Mouse (Mus musculus) testis, adult 2 months (tissue): ENCODE measurements around the gene Mogs. TPM values are rescaled to one million over a fixed set of nuclear protein-coding genes. Genes with fewer than 3 reads are reported as not detected.

ENCODE experiments used
- H3K27ac ChIP-seq: fragments of 200-500 bp; 2 replicates; pipeline ENCODE4 v1.5.1; 2012; ENCODE audit warnings: low read depth, low read length; ENCODE audit not compliant: control insufficient read depth, insufficient read depth
- H3K27me3 ChIP-seq: fragments of 200-500 bp; 2 replicates; pipeline ENCODE4 v1.6.1; 2012; ENCODE audit warnings: mild to moderate bottlenecking, low read length, moderate library complexity; ENCODE audit not compliant: control insufficient read depth, insufficient read depth
- H3K36me3 ChIP-seq: fragments of 200-500 bp; 2 replicates; pipeline ENCODE4 v1.6.1; 2012; ENCODE audit warnings: mild to moderate bottlenecking, low read length; ENCODE audit not compliant: control insufficient read depth, insufficient read depth
- H3K4me1 ChIP-seq: fragments of 200-500 bp; 2 replicates; pipeline ENCODE4 v1.6.1; 2012; ENCODE audit warnings: low read length; ENCODE audit not compliant: control insufficient read depth, insufficient read depth
- H3K4me3 ChIP-seq: fragments of 200-500 bp; 2 replicates; pipeline ENCODE4 v1.5.1; 2012; ENCODE audit warnings: low read depth, mild to moderate bottlenecking, low read length, moderate library complexity, mixed read lengths; ENCODE audit not compliant: control insufficient read depth
- CTCF ChIP-seq: fragments of 200-500 bp; IDR thresholded peaks from 2 replicates; pipeline ENCODE4 v1.5.1; 2012; ENCODE audit warnings: low read depth, mild to moderate bottlenecking, inconsistent platforms, low read length, moderate library complexity; ENCODE audit not compliant: control insufficient read depth, insufficient read depth, insufficient replicate concordance
- POLR2A ChIP-seq: fragments of 200-500 bp; IDR thresholded peaks from 2 replicates; pipeline ENCODE4 v1.6.1; 2012; ENCODE audit warnings: low read depth, mild to moderate bottlenecking, inconsistent platforms, low read length, moderate library complexity; ENCODE audit not compliant: control insufficient read depth
- polyA plus RNA-seq: library from polyadenylated mRNA; depleted of rRNA; stranded (reverse); fragments of >200 nt; gene quantifications from 2 replicates; pipeline ENCODE4 v1.2.3, GENCODE M21; 2012

Gene Mogs
- polyA plus RNA-seq, 1 experiment = 20.7 TPM

DNA sequence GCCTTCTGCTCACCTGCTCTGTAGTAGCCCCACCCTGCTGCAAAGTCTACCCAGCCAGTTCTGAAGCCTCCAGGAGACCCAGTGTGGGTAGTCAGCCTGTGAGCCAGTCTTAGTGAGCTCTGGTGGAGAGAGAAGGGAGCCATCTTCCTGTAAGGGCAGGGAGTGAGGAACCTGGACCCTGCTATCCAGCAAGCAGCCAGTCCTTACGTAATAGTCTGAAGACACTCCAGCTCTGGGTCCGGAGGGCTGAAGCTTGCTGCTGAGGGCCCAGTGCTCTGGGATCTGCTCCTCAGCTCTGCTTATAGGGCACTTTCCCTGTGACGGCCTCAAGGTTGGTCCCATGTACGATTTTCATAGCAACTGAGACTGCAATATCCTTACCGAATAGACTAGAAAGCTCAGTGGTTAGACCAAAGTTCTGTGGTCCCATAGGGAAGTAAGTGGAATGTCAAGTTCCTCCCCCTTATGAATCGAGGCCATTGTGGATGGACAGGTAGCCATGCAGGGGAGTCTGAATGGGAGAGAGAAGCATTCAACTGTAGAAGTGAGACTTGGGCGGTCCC lies 19.7 kb downstream of the Mogs start, which contains the start of gene Rtkn:
Rtkn (plus strand) TSS at position 513 of the 563 bp plus-strand sequence.
- Histone ChIP-seq H3K4me1 (peaks cover 29% of the 10 kb centered on the region), H3K4me3 (peak within 1 kb of the TSS; percentile 2), H3K36me3 (no peaks in the 10 kb centered on the region), H3K27me3 (no peaks in the 10 kb centered on the region), H3K27ac (peak within 1 kb of the TSS; percentile 69; the same call in 1 of the 2 replicates)
- no peak for TF ChIP-seq POLR2A
- no peak for TF ChIP-seq CTCF

GRCm38 (mm10) chr6:83135571-83136161 lies 20.4 kb downstream of the Mogs start:
- Histone ChIP-seq H3K4me3 (peak overlapping the region; percentile 2), H3K36me3 (no peaks in the 10 kb centered on the region), H3K27ac (no peak overlapping the region), H3K27me3 (no peaks in the 10 kb centered on the region), H3K4me1 (peaks cover 29% of the 10 kb centered on the region)
- no peak for TF ChIP-seq CTCF
- TF ChIP-seq POLR2A = no peak

- TF ChIP-seq POLR2A = no peak
- TF ChIP-seq CTCF = no peak
Observed at GRCm38 (mm10) chr6:83136291-83136880, 21.1 kb downstream of the Mogs start.

GRCm38 (mm10) chr6:83136881-83137575 lies 21.7 kb downstream of the Mogs start:
- Histone ChIP-seq H3K27me3 (no peaks in the 10 kb centered on the region), H3K36me3 (no peaks in the 10 kb centered on the region), H3K4me3 (peak overlapping the region; percentile 59), H3K4me1 (peaks cover 31% of the 10 kb centered on the region), H3K27ac (peak overlapping the region; percentile 69)
- TF ChIP-seq POLR2A (no peak), CTCF (no peak)

More at GRCm38 (mm10) chr6:83136291-83136880, 21.1 kb downstream of the Mogs start:
- Histone ChIP-seq H3K4me1 (peaks cover 29% of the 10 kb centered on the region), H3K27ac (peak overlapping the region; percentile 69), H3K36me3 (no peaks in the 10 kb centered on the region), H3K27me3 (no peaks in the 10 kb centered on the region), H3K4me3 (peak overlapping the region; percentile 59)

- Histone ChIP-seq H3K27ac (peak overlapping the region; percentile 69; the same call in 1 of the 2 replicates), H3K36me3 (no peaks in the 10 kb centered on the region), H3K4me3 (peak overlapping the region; percentile 59), H3K4me1 (peaks cover 36% of the 10 kb centered on the region), H3K27me3 (no peaks in the 10 kb centered on the region)
- TF ChIP-seq POLR2A (no peak), CTCF (no peak)
Observed at GRCm38 (mm10) chr6:83137576-83137950, 22.3 kb downstream of the Mogs start.

GRCm38 (mm10) chr6:83138056-83138455 lies 22.8 kb downstream of the Mogs start:
- no peaks in the 10 kb centered on the region for H3K27me3 ChIP-seq
- H3K36me3 ChIP-seq = no peaks in the 10 kb centered on the region
- TF ChIP-seq POLR2A = no peak
- TF ChIP-seq CTCF = no peak
- peak overlapping the region; percentile 30 for H3K4me3 ChIP-seq
- peak overlapping the region; percentile 56; the same call in 1 of the 2 replicates for H3K27ac ChIP-seq
- peaks cover 36% of the 10 kb centered on the region for H3K4me1 ChIP-seq

- Histone ChIP-seq H3K4me3 (no peak overlapping the region), H3K27me3 (no peaks in the 10 kb centered on the region), H3K4me1 (peaks cover 36% of the 10 kb centered on the region), H3K27ac (no peak overlapping the region), H3K36me3 (no peaks in the 10 kb centered on the region)
- TF ChIP-seq CTCF (no peak), POLR2A (no peak)
Observed at GRCm38 (mm10) chr6:83140044-83140443, 24.7 kb downstream of the Mogs start.
